Mouse (Mus musculus) embryo, embryonic 10 days (tissue): ENCODE measurements around the gene Ttc30a2.

Experiments used
- DNase-seq: peaks from one replicate; pipeline ENCODE4 v3.0.0-alpha.2; 2015; ENCODE audit warnings: low spot score

Gene Ttc30a2

GRCm38 (mm10) chr2:75928011-75928410 lies 50.0 kb downstream of the Ttc30a2 start:
- no peak for DNase-seq

- no peak for DNase-seq
Measured at GRCm38 (mm10) chr2:75926061-75926460, 51.9 kb downstream of the Ttc30a2 start.
